Mouse (Mus musculus): Measurements from ENCODE around the gene Erich2. TPM values are rescaled to one million over a fixed set of nuclear protein-coding genes. Genes with fewer than 3 reads are reported as not detected.

Erich2 gene
- 1.2 and 2.7 TPM in 2 replicates for polyA plus RNA-seq (2012; rRNA removed)

DNA sequence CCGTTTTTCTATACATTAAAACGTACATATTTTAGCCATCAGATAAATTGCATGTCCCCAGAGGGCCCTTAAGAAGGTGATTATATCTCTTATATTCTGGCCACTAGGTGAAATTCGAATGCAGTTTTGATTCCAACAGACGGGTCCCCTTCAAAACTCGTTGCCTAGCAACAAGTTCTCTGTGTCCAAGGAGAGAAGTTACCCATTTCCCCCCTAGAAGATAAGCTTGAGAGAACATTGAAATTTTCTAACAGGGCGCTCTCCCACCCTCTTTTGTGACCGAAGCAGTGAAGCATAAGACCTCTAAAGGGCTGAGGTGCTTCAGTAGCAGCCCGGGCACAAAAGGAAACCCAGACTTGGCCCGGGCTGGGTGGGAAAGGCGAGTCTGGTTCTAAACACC is at the start of gene Erich2:
Gene Erich2 (plus strand): TSS at position 324 of the 400 bp plus-strand sequence.

DNA sequence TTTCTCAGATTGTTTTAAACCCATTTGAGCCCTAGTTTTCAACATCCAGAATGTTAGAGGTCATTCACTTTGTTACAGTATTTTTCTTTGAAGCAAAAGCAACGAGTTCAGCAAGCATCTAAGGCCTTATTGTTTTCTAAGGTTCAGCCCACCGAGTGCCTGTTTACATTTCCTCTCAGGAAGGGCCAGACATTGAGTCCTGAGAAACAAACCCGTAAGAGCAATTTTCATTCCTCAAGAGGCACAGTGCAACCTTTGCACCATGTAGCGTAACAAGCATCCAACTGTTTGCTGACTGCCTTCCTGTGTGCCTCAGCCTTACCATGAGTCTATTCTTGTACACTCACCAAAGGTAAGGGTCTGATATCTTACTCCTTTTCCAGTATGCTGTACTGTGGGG is 44.2 kb downstream of the Erich2 start, which contains the start of gene Gad1:
Gene Gad1 (plus strand): TSS at position 301 of the 400 bp plus-strand sequence.

Other genes with a start within 250 kb of the Erich2 start
- 6.0 and 8.4 TPM in 2 replicates for gene Sp5, start 33.9 kb upstream of the Erich2 start, polyA plus RNA-seq (2012; rRNA removed)
- gene Gad1, start 44.3 kb downstream of the Erich2 start, polyA plus RNA-seq (2012; rRNA removed), result 0.10 TPM in 1 of 2 replicates, not detected in the other
- 127 and 139 TPM in 2 replicates for gene Gorasp2, start 152.8 kb downstream of the Erich2 start, polyA plus RNA-seq (2012; rRNA removed)
- 1.5 and 4.7 TPM in 2 replicates for gene Gm26558, start 153.3 kb downstream of the Erich2 start, polyA plus RNA-seq (2012; rRNA removed)